Mouse (Mus musculus) kidney, postnatal 36 days (tissue): Measurements from ENCODE around the gene Stk38.

Experiments
- DNase-seq, 2 experiments: peaks; one replicate each; pipeline ENCODE4 v3.0.0; 2021 to 2022; ENCODE audit warnings: mixed read lengths in 2 of 2

Gene Stk38

GRCm38 (mm10) chr17:28951831-28952799 is 55.7 kb downstream of the Stk38 start, which contains the start of gene Kctd20:
Kctd20 (plus strand) TSS chr17:28951950.
- DNase-seq, result peak; percentile 94 to 97

- no peak for DNase-seq
Measured at GRCm38 (mm10) chr17:28950751-28951150, 57.0 kb downstream of the Stk38 start.

GRCm38 (mm10) chr17:28948661-28949060 is 59.1 kb downstream of the Stk38 start:
- peak in 1 of 2 experiments; percentile 56 for DNase-seq

- no peak for DNase-seq
Measured at GRCm38 (mm10) chr17:28947011-28947939, 60.5 kb downstream of the Stk38 start.

GRCm38 (mm10) chr17:28944481-28944880 is 63.3 kb downstream of the Stk38 start:
- peak; percentile 76 to 82 for DNase-seq

- DNase-seq, result no peak
Measured at GRCm38 (mm10) chr17:28943740-28944139, 64.1 kb downstream of the Stk38 start, which contains the start of gene Pxt1. Pxt1 (minus strand) TSS chr17:28943840.

- DNase-seq, result no peak
Measured at GRCm38 (mm10) chr17:28942101-28942500, 65.7 kb downstream of the Stk38 start.

GRCm38 (mm10) chr17:28940776-28941555 is 66.8 kb downstream of the Stk38 start:
- no peak for DNase-seq

GRCm38 (mm10) chr17:28936622-28937345 is 71.0 kb downstream of the Stk38 start:
- DNase-seq, result peak; percentile 86 to 91

- DNase-seq, result no peak
Measured at GRCm38 (mm10) chr17:28936133-28936532, 71.7 kb downstream of the Stk38 start.

GRCm38 (mm10) chr17:28934120-28934916 is 73.5 kb downstream of the Stk38 start:
- no peak for DNase-seq

GRCm38 (mm10) chr17:28932274-28932673 is 75.5 kb downstream of the Stk38 start:
- no peak for DNase-seq

- DNase-seq, result no peak
Measured at GRCm38 (mm10) chr17:28931436-28932211, 76.2 kb downstream of the Stk38 start.

GRCm38 (mm10) chr17:28930392-28931074 is 77.3 kb downstream of the Stk38 start:
- peak; percentile 95 to 98 for DNase-seq

- no peak for DNase-seq
Measured at GRCm38 (mm10) chr17:28929369-28929768, 78.4 kb downstream of the Stk38 start.

GRCm38 (mm10) chr17:28928004-28928403 is 79.8 kb downstream of the Stk38 start:
- DNase-seq, result peak in 1 of 2 experiments; percentile 30

- peak; percentile 52 to 82 for DNase-seq
Measured at GRCm38 (mm10) chr17:28926866-28927635, 80.7 kb downstream of the Stk38 start.

- DNase-seq, result peak; percentile 73 to 91
Measured at GRCm38 (mm10) chr17:28926380-28926779, 81.4 kb downstream of the Stk38 start.
